Mouse (Mus musculus): Measurements from ENCODE around the gene Ikzf3.

DNA sequence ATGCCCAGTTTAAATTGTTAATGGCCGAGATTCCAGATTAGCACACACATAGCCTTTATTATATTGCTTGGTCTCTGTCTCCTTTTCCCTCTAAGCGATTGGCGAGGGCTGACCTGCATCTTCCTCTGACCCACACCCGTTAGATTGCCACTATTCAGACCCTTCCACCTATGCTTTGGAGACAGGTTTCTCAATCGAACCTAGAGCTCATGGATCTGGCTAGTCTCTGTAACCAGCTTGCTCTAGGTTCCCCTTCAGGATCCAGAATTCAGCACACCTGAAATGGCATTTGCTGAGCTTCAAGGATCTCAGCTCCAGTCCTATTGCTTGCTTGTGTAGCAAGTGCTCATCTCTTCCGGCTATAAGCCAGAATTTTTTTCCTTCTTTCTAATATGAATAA is 23.6 kb upstream of the Ikzf3 start:
- no peak for TF ChIP-seq CTCF (IDR thresholded peaks at IDR 0.05)
- TF ChIP-seq EP300 (IDR thresholded peaks at IDR 0.05), result no peak

All from lung, postnatal 0 days (tissue).